Mouse (Mus musculus): Measurements from ENCODE around the gene Lyl1.
A peak's percentile ranks its signal among the peaks of the same experiment; 100 is the strongest.

Gene Lyl1

DNA sequence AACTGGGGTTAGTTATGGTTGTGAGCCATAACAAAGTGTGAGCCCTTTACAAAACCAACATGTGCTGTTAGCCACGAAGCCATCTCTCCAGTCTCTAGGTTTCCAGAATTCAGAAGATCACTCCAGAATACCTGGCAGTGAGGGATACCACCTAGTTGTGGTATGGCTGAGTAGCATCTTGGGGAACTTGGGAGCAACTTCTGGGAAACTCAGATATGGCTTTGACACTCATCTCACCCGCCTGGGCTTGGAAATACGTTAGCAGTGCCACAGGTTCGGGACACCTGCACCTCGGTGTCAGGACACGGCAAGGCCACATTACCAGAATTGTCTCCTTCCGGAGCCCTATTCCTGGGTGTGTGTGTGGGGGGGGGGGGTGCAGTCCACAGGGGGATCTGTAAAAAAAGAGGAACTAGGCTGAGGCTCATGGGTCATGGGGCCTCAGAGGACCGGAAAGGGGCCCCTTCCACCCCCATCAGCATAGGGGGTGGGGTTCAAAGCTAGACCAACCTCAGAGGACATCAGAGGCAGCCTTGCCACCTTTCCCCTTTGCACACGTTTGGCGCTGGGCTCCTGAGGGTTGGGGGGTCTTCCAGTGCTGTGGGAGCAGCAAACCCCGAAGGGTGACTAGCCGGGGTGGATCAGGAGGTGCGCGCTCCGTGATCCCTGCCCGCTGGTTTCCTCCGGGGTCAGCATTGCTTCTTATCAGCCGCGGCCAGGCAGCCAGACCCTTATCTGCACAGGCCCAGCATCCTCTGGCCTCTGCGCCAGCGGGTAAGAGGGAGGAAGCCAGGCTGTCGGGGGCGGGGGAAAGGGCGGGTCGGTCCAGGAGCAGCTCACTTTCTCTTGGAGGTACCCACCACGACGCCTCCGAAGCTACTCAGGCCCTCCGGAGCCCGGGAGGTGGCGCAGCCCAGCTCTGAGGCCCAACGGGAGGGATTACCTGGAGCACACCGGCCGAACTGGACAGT is at the start of gene Lyl1:
Lyl1 (plus strand) TSS at position 517 of the 971 bp plus-strand sequence.
- DNase-seq (ENCODE audit: low spot score in 2 of 2): peak; percentile 89 to 93

- no peak for DNase-seq (ENCODE audit: low spot score in 2 of 2)
These were observed 48.1 kb upstream of the Lyl1 start for GRCm38 (mm10) chr8:84653092-84653631.

- no peak for DNase-seq (ENCODE audit: low spot score in 2 of 2)
These were observed 46.7 kb upstream of the Lyl1 start for GRCm38 (mm10) chr8:84654597-84654996.

GRCm38 (mm10) chr8:84655336-84656190 is 45.7 kb upstream of the Lyl1 start:
- no peak for DNase-seq (ENCODE audit: low spot score in 2 of 2)

- no peak for DNase-seq (ENCODE audit: low spot score in 2 of 2)
These were observed 45.1 kb upstream of the Lyl1 start for GRCm38 (mm10) chr8:84656191-84656525.

DNA sequence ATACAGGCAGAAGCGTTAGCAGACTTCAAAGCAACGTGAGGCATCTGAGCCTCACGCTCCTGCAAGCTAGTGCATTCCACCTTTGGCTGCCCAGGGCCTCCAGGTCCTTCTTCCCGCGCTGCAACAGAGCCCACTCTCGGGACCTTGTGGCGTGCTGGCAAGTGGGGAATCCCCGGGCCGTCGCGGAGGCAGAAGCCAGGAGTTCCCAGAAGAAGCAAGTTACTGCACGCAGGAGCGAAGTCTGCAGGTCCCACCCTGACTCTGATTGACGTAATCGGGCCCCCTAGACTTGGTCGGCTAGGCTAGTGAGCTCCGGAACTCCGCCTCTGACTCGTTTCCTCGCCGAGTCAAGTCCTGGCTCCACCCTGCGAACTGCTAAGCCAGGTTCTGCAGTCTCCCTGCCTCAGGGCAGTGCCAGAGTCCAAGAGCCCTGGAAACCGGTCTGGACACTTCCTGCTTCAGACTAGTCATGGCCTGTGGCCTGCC is 44.6 kb upstream of the Lyl1 start:
- DNase-seq (ENCODE audit: low spot score in 2 of 2): peak; percentile 47 to 59

DNA sequence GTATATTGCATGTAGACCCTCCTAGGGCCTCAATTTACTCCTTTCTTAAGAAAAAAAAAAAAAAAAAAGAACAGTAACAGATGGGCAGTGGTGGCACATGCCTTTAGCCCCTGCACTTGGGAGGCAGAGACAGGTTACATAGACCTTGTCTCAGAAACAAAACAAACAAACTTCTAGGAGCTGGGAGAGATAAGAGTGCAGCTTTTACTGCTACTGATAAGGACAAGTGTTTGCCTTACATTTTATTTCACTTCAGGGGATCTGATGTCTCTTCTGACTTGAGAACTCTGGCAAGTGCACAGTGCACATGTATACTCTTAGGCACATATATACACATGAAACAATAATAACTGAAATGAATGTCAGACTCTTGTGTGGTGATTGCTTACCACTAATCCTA is 44.1 kb upstream of the Lyl1 start:
- DNase-seq (ENCODE audit: low spot score in 2 of 2): no peak

DNA sequence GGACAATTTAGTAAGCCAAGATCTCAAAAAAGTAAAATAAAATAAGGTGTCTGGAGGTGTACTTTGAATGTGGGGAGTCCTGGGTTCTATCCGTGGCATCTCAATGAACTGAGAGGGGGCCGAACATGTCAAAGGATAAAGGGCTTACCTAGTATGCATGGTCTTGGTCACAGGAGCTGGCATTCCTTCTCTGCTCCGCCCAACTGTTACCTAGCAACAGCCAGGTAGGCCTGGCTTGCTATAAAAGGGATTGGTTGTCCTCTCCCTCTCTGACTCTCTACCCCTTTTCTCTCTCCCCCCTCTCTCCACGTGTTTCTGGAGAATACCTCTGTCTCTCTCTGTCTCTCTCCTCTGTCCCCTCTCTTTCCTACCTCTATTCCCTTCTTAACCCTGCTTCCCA is 43.6 kb upstream of the Lyl1 start:
- DNase-seq (ENCODE audit: low spot score in 2 of 2): no peak

- DNase-seq (ENCODE audit: low spot score in 2 of 2): no peak
These were observed 42.3 kb upstream of the Lyl1 start for GRCm38 (mm10) chr8:84658951-84659350.

DNA sequence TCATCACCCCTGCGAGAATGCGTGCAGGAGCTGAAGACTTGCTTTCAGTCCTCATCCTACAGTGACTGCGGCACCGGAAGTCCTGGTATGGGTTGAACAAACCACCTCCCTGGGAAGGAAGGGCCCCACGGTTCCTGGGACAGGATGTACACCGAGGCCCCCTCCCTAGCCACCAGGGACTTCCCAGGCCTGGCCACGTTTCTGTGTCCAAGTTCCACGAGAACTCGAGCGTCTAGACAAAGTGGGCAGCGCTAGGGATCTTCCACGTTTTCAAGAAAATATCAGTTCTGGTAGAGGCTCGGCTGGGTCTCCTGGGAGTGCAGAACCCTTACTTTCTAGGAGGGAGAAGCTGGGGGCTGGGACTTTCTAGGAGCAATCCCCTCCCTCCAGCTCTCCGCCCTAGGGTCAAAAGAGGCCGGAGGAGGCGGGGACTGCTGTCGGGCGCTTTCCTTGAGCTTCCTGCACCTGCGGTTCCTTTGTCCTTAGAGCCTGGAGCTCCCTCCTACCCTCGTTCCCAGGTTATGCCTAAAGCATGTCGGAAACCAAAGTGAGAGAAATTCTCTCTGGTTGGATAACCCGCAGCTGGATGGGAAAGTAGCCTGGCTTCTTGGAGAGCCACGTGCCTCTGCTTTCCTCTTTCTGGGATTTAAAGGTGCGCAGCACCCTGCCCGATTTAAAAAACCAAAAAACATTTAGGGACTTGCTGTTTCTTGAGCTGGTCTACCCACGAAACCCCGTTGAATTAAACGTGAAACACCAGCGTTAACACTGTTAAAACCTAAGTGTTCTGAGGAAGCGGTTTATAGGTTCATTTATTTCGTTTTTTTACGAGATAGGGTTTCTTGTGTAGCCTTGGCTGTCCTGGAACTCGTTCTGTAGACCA is 41.1 kb upstream of the Lyl1 start:
- peak; percentile 31 to 42 for DNase-seq (ENCODE audit: low spot score in 2 of 2)

- DNase-seq (ENCODE audit: low spot score in 2 of 2): peak in 1 of 2 experiments; percentile 33
These were observed 40.3 kb upstream of the Lyl1 start for GRCm38 (mm10) chr8:84660819-84661457.

DNA sequence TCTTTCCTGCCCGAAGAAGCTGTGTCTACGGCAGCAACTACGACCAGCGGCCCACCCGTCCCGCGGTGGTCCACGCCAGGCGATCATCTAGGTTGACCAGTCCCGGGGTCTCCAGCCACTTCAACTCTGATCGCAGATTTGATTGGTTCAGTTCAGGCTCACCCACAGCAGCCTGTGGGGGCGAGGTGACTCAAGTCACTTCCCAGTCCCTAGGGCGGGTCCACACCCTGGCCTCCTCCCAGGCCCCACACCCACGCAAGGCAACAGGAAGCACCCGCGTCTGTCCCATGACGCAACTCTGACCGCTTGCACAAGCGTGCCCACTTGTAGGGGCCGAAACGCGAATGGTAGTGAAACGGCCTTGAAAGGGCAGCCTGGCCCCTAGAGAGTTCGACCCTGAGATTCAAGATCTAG is 39.8 kb upstream of the Lyl1 start:
- peak; percentile 72 to 76 for DNase-seq (ENCODE audit: low spot score in 2 of 2)

DNA sequence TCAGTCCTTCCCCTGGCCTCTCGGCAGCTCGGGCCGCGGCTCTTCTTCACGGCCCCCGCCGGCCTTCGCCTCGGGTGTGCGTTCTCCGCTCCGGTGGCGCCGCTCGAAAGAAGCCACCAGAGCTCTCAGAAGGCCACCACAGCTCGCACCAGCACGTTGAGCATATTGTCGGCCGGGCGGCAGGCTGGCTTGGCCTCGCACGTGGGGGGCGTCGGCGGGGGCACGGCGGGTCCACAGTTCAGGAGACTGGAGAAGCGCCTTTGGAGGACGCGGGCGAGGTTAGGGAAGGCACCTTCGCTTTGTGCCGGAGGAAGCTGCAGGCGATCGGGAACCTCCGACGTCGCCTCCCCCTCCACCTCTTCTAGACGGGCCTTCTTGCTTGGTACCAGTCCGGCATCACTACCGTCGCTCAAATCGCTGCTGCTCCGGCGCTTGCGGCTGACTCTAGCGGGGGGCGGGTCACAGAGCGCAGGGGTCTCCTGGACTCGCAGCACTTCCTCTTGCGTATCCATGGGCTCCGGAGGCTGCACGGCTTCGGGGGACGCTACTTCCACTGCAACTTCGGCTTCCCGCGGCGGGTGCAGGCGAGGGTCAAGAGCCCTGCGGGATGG is 39.2 kb upstream of the Lyl1 start:
- DNase-seq (ENCODE audit: low spot score in 2 of 2): peak; percentile 40 to 53

DNA sequence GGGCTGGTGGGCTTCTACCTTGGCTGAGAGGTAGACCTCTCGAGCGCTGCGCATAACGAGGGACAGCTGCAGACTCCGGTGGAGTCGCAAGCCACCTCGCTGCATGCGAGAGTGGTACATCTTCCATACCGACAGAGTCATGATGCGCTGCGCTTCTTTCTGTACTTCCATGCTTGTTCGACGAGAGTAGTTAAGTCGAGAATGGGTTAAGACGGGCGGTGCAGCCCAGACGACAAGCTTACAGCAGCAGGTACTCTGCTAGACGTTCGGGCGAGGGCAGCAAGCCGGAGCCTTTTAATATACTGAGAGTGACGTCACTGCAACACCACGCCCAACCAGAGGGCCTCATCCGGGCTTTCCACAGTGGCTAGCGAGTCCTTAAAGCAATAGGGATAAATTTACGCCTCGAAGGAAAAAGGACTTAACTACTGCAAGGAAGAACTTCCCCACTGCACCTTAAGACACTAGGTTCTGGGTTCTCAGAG is 38.6 kb upstream of the Lyl1 start, which contains the start of gene Ier2:
Ier2 (minus strand) TSS at position 272 of the 485 bp plus-strand sequence.
- peak; percentile 87 to 89 for DNase-seq (ENCODE audit: low spot score in 2 of 2)

GRCm38 (mm10) chr8:84663483-84664327 is 37.6 kb upstream of the Lyl1 start:
- peak; percentile 88 to 89 for DNase-seq (ENCODE audit: low spot score in 2 of 2)

GRCm38 (mm10) chr8:84664566-84665384 is 36.5 kb upstream of the Lyl1 start:
- DNase-seq (ENCODE audit: low spot score in 2 of 2): peak; percentile 67 to 76

- DNase-seq (ENCODE audit: low spot score in 2 of 2): no peak
These were observed 35.8 kb upstream of the Lyl1 start for GRCm38 (mm10) chr8:84665385-84665893.

- DNase-seq (ENCODE audit: low spot score in 2 of 2): no peak
These were observed 33.2 kb upstream of the Lyl1 start for GRCm38 (mm10) chr8:84668081-84668480.

All from spleen, postnatal 14 days (tissue).